Mouse (Mus musculus): ENCODE results near the gene E130311K13Rik.
A peak's percentile ranks its signal among the peaks of the same experiment; 100 is the strongest.

E130311K13Rik gene

GRCm38 (mm10) chr3:63928878-63929859, at the start of gene E130311K13Rik:
Gene E130311K13Rik (minus strand): TSS chr3:63929472.
- DNase-seq (ENCODE audit: low spot score): peak; percentile 82

- no peak for DNase-seq (ENCODE audit: low spot score)
Measured at GRCm38 (mm10) chr3:63977895-63978294, 48.6 kb upstream of the E130311K13Rik start.

GRCm38 (mm10) chr3:63975955-63976908, 47.0 kb upstream of the E130311K13Rik start, which contains the start of gene Gmps:
Gene Gmps (plus strand): TSS chr3:63976106.
- peak; percentile 94 for DNase-seq (ENCODE audit: low spot score)

GRCm38 (mm10) chr3:63965929-63966328, 36.7 kb upstream of the E130311K13Rik start:
- DNase-seq (ENCODE audit: low spot score): no peak

- DNase-seq (ENCODE audit: low spot score): no peak
Measured at GRCm38 (mm10) chr3:63964922-63965249, 35.6 kb upstream of the E130311K13Rik start.

- peak; percentile 99 for DNase-seq (ENCODE audit: low spot score)
Measured at GRCm38 (mm10) chr3:63964100-63964921, 35.0 kb upstream of the E130311K13Rik start, which contains the start of gene Slc33a1. Gene Slc33a1 (minus strand): TSS chr3:63964768.

GRCm38 (mm10) chr3:63963421-63964099, 34.3 kb upstream of the E130311K13Rik start:
- no peak for DNase-seq (ENCODE audit: low spot score)

- DNase-seq (ENCODE audit: low spot score): no peak
Measured at GRCm38 (mm10) chr3:63949837-63950236, 20.6 kb upstream of the E130311K13Rik start.

- no peak for DNase-seq (ENCODE audit: low spot score)
Measured at GRCm38 (mm10) chr3:63941204-63941850, 12.1 kb upstream of the E130311K13Rik start.

GRCm38 (mm10) chr3:63938928-63939327, 9.7 kb upstream of the E130311K13Rik start:
- no peak for DNase-seq (ENCODE audit: low spot score)

GRCm38 (mm10) chr3:63919634-63920033, 9.6 kb downstream of the E130311K13Rik start:
- DNase-seq (ENCODE audit: low spot score): peak; percentile 20

- no peak for DNase-seq (ENCODE audit: low spot score)
Measured at GRCm38 (mm10) chr3:63910301-63910700, 19.0 kb downstream of the E130311K13Rik start.

- DNase-seq (ENCODE audit: low spot score): no peak
Measured at GRCm38 (mm10) chr3:63905241-63905640, 24.0 kb downstream of the E130311K13Rik start.

- DNase-seq (ENCODE audit: low spot score): no peak
Measured at GRCm38 (mm10) chr3:63904157-63904556, 25.1 kb downstream of the E130311K13Rik start.

GRCm38 (mm10) chr3:63900021-63900571, 29.2 kb downstream of the E130311K13Rik start:
- no peak for DNase-seq (ENCODE audit: low spot score)

- no peak for DNase-seq (ENCODE audit: low spot score)
Measured at GRCm38 (mm10) chr3:63899309-63899695, 30.0 kb downstream of the E130311K13Rik start, which contains the start of gene Plch1. Gene Plch1 (minus strand): TSS chr3:63899472.

GRCm38 (mm10) chr3:63898581-63899308, 30.5 kb downstream of the E130311K13Rik start:
- DNase-seq (ENCODE audit: low spot score): peak; percentile 2

- DNase-seq (ENCODE audit: low spot score): no peak
Measured at GRCm38 (mm10) chr3:63897177-63897576, 32.1 kb downstream of the E130311K13Rik start.

- no peak for DNase-seq (ENCODE audit: low spot score)
Measured at GRCm38 (mm10) chr3:63896303-63896702, 33.0 kb downstream of the E130311K13Rik start.

Data from c-Kit-positive CD71-positive TER-119-positive erythroid progenitor cells, embryonic 14.5 days (primary cell).